Mouse (Mus musculus): ENCODE results near the gene Cd19.

Cd19 gene

GRCm38 (mm10) chr7:126414725-126415124 lies at the start of gene Cd19:
Gene Cd19, minus strand, starts transcription at chr7:126414889.
- in situ Hi-C loops (cut with MboI), result no loop called here

DNA sequence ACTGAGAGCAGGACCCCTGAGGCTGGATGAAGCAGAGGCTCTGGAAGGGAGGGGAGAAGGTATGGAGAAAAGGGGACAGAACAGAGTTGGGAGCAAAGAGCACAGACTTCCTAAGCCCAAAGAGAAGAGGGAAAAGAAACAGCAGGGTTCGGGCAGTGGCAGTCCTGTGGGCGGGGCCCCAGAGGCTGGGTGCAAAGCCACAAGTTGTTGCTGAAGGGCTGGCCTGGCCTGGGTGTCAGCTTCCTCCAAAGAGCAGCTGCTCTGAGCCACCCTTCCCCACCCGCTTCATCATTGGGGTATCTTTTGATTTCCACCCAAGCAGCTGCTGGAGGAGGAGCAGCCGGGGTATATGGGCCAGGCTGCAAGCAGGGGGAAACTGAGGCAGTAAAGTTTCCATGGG lies 49.4 kb upstream of the Cd19 start:
- in situ Hi-C loops (cut with MboI), result no loop called here

DNA sequence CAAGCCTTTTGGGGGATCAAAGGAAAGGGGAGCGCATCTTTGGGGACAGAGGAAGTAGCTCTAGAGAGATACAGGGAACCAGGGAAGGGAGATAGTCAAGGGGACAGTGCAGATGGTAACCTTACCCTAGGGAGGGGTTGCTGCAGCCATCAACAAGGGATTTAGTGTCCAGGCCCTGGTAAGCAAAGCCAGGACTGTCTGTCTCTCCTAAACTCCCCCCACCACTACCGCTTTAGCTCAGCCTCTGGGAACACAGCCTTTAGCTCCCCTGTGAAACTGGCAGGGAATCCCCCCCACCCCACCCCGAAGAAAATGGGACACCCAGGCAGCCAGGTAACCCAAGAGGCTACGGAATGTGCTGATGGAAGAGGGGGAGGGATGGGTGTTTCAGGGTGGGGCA lies 48.9 kb upstream of the Cd19 start:
- in situ Hi-C loops (cut with MboI), result no loop called here

- in situ Hi-C loops (cut with MboI), result no loop called here
Measured at GRCm38 (mm10) chr7:126463004-126463403, 48.3 kb upstream of the Cd19 start, which contains the start of gene Atp2a1. Gene Atp2a1, minus strand, starts transcription at chr7:126463108.

- in situ Hi-C loops (cut with MboI), result no loop called here
Measured at GRCm38 (mm10) chr7:126461626-126462025, 46.9 kb upstream of the Cd19 start.

DNA sequence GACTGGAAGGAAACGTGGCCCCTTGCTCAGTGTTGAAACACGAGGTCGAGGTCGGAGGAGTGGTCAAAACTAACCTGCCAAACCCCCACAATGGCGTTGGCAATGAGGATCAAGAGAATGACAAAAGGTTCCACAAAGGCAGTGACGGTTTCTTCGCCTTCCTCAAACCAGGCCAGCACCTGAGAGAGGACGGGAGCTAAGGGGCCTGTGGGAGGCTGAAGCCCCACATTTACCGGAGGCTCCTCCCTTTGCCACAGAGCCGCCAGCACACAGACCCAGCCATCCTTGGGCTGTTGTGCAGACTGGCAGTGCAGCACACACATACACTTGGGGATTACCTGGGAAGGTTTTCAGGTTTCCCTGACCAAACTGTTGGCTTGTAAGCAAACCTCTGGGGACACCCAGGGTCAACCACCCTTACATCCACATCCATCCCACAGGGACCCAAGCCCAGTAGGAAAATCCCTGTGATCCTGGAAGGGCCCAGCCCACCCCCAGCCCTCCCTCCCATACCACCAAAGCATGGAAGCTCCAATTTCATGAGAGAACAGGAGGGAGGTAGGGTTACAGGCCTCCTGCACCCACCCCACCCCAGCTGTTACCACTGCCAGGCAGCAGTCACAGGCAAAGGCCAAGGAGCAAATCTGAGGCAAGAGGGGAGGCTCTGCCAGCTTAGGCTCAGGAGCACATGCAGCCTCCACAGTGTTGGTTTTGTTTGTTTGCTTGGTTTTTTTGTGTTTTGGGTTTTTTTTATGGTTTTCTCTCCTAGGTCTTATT lies 46.1 kb upstream of the Cd19 start:
- in situ Hi-C loops (cut with MboI), result no loop called here

DNA sequence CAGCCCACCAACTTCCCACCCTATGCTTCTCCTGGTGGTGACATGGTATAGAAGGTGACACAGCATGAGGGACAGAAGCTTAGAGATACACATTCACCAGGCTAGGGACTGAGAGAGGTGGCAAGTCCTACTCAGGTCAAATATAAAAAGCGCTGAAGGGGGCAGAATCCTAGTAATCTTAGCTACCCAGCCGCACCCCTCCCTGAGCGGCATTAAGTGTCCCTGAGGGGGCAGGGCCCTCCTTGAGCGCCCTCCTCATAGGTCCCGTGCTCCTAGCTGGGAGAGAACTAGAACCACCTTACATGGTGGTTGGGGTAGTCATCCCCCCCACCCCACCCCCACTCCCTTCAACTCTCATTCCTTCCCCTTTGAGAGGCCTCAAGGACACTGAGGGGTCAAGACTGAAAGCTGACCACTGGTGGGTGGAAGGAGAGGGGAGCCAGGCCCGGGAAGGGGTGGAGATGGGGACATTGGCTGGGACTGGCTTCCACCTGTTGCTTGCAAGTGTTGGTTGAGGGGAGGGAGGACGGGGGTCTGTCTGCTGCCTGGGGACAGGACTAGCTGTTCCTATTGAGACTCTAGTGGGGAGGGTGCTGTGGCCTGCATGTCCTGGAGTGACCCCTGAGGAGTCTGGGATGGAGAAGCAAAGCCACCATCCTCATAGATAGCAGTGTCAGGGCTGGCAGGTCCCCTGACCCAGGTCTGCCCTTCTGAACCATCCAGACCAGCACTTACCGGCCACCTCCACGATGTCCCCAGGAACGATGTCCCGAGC lies 44.3 kb upstream of the Cd19 start:
- in situ Hi-C loops (cut with MboI), result no loop called here

- in situ Hi-C loops (cut with MboI), result no loop called here
Measured at GRCm38 (mm10) chr7:126458225-126458624, 43.5 kb upstream of the Cd19 start.

DNA sequence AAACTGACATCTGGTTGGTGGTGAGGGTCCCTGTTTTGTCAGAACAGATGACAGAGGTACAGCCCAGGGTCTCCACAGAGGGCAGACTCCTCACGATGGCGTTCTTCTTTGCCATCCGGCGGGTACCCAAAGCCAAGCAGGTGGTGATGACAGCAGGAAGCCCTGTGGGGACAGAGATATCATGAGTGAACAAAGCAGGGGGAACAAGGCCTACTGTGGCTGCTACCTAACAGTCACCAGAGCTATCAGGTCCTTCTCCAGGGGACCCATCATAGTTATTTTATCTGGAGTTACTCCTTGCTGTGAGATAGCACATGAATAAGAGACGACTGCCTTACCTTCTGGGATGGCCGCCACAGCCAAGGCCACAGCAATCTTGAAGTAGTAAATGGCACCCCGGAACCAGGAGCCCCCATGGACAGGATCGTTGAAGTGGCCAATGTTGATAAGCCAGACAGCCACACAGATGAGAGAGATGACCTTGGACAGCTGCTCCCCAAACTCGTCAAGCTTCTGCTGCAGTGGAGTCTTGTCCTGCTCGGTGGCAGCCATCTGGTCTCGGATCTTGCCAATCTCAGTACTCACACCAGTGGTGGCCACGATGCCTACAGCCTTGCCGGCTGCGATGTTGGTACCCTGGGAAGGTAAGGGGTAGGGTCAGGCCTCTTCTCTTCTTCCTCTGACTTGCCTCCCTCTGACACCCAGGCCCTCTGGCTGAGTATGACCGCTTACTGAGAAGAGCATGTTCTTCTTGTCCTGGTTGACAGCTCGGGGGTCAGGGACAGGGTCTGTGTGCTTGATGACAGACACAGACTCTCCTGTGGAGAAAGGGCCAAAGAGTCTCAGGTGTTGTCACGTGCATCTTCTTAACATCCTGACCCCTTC lies 41.9 kb upstream of the Cd19 start:
- in situ Hi-C loops (cut with MboI), result no loop called here

DNA sequence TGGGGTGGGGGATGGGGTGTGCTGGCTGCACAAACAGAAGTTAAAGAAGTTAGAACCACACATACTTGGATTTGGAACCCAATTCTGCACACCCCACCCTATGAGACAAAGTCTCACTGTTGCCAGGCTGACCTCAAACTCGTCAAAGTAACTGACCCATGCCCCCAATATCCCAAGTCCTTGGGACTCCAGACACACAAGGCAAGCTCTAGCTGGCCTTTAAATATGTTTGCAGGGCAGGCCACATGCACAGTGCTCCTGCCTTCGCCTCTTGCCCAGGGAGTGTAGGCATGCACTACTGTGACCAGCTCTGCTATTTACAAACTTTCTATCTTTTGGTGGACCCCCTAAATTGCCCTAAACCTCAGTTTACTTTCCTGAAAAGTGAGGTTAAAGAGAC lies 40.6 kb upstream of the Cd19 start:
- in situ Hi-C loops (cut with MboI), result no loop called here

GRCm38 (mm10) chr7:126453861-126454260 lies 39.2 kb upstream of the Cd19 start:
- in situ Hi-C loops (cut with MboI), result no loop called here

DNA sequence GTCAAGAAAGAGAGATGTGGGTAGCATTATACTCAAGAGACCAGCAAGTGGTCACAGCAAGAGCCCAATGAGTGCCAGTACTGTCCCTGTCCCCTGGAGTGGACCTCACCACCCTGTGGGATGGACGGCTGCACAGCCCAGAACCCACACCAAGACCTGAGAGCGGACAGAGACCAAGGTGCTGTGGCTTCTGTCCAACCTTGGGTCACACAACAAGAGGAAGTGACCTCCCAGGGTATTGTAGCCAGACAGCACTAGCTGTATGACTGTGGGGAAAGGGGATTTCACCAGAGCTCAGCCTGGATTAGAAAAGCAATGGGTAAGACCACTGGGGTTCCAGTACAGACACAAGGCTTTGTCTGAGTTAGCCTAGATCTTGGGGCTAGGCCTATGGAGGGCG lies 37.6 kb upstream of the Cd19 start:
- in situ Hi-C loops (cut with MboI), result no loop called here

- in situ Hi-C loops (cut with MboI), result no loop called here
Measured at GRCm38 (mm10) chr7:126450641-126451040, 36.0 kb upstream of the Cd19 start.

GRCm38 (mm10) chr7:126449991-126450390 lies 35.3 kb upstream of the Cd19 start:
- in situ Hi-C loops (cut with MboI), result no loop called here

- in situ Hi-C loops (cut with MboI), result no loop called here
Measured at GRCm38 (mm10) chr7:126448481-126448880, 33.8 kb upstream of the Cd19 start.

DNA sequence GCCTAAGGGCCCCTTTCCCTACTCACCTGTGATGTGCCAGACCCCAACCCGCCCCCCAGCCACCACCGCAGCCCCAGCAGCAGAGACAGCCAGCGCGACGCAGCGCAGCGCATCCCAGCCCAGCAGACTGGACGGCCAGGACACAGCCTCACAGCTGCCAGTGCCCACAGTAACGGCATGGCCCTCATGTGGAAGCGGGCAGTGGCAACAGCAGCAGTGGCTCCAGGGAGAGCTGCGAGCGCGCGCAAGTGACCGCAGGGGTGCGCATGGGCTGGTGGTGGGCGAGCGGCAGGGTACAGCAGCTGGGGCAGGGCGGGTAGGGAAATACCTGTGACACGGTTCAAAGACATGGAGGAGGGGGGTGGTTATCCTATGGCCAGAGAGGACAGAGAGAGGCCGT lies 31.5 kb upstream of the Cd19 start:
- in situ Hi-C loops (cut with MboI), result no loop called here

- in situ Hi-C loops (cut with MboI), result no loop called here
Measured at GRCm38 (mm10) chr7:126445104-126445815, 30.6 kb upstream of the Cd19 start.

GRCm38 (mm10) chr7:126444536-126444935 lies 29.8 kb upstream of the Cd19 start:
- in situ Hi-C loops (cut with MboI), result no loop called here

GRCm38 (mm10) chr7:126443997-126444396 lies 29.3 kb upstream of the Cd19 start:
- in situ Hi-C loops (cut with MboI), result no loop called here

GRCm38 (mm10) chr7:126440134-126440533 lies 25.4 kb upstream of the Cd19 start:
- in situ Hi-C loops (cut with MboI), result no loop called here

DNA sequence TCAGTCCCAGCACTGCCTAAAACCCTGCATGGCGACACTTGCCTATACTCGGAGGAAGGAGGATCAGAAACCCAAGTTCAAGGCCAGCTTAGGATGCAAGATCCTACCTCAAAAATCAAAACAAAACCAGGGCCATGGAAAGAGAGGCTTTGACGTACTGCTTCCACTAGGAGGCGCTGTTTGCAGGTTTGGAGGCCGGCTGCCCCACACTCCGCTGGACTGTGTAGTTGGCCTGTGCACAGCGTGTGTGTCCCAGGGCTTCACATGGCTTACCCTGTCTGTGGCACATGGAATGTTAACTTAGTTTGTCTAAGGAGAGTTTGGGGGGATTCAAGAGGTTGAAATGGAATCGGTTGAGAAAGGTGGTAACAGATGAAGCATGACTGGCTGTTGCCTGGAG lies 22.2 kb upstream of the Cd19 start:
- in situ Hi-C loops (cut with MboI), result loop anchor here (5.0 kb wide), 1 partner anchor 40 kb away; the partner anchor contains the start of gene Nfatc2ip

Data from mature B cell (primary cell).